Mouse (Mus musculus) lung, adult 2 months (tissue): ENCODE measurements at regions not wholly inside any gene's neighbourhood (a gene's known extent, or its start where the extent isn't known, plus 50 kb on each side); places are given as distances from the start of the nearest gene placed in this dataset.

Source experiments
- CTCF ChIP-seq: fragments of 200-500 bp; IDR thresholded peaks from 2 replicates; pipeline ENCODE4 v1.5.1; 2011; ENCODE audit warnings: mild to moderate bottlenecking, low read length, control low read depth; ENCODE audit not compliant: insufficient read depth
- POLR2A ChIP-seq: fragments of 200-500 bp; IDR thresholded peaks from 2 replicates; pipeline ENCODE4 v1.6.1; 2011; ENCODE audit warnings: low read depth, mild to moderate bottlenecking, control low read depth, low read length, borderline replicate concordance; ENCODE audit errors: extremely low read depth

DNA sequence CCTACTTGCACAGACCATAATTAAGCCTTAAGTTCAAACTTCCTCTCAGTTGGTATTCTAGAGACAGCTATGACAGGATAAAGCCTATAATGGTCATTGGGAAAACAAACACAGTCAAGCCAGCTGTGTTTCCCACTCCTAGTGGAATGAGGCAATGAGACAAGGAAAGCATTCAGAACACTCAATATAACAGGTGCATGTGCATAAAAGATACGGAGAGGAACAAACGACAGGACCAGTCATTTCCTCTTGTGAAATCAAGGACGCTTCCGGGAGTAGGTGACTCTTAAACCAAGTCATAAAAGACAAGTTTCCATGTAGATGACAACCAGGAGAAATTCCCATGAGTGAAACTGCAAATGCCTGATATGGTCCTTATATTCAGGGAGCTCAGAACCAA lies 232.1 kb upstream of the Gm26657 start:
- TF ChIP-seq CTCF (no peak), POLR2A (no peak)
